Mouse (Mus musculus) MEL (cell line): ENCODE data around the gene Gm26602. TPM values are rescaled to one million over a fixed set of nuclear protein-coding genes. Genes with fewer than 3 reads are reported as not detected.
A peak's percentile ranks its signal among the peaks of the same experiment; 100 is the strongest.

ENCODE experiments used
- DNase-seq: peaks from one replicate; pipeline ENCODE4 v3.0.0; 2011; ENCODE audit warnings: low read depth, low spot score
- H3K27ac ChIP-seq: 2 replicates; pipeline ENCODE4 v1.5.1; 2012; ENCODE audit warnings: low read depth, mild to moderate bottlenecking, control low read depth, low read length, moderate library complexity; ENCODE audit not compliant: control insufficient read depth
- H3K27me3 ChIP-seq, 2 experiments: fragments of 150-350 bp in 1 of 2; sonication (generic) in 1 of 2; 2 replicates each; pipeline ENCODE4 v1.6.1; 2012; ENCODE audit warnings: low read length in 2 of 2, mild to moderate bottlenecking in 2 of 2, improper control_type of control experiment in 1 of 2, moderate library complexity in 1 of 2; ENCODE audit not compliant: insufficient read depth in 2 of 2, control insufficient read depth in 1 of 2
- H3K36me3 ChIP-seq, 2 experiments: 2 replicates each; pipeline ENCODE4 v1.6.1; 2012 to 2014; ENCODE audit warnings: low read length in 2 of 2, improper control_type of control experiment in 1 of 2, inconsistent platforms in 1 of 2, mild to moderate bottlenecking in 1 of 2; ENCODE audit not compliant: insufficient read depth in 2 of 2, control insufficient read depth in 1 of 2
- H3K4me1 ChIP-seq, 2 experiments: fragments of 150-350 bp in 1 of 2; sonication (generic) in 1 of 2; 2 replicates each; pipeline ENCODE4 v1.6.1; 2012; ENCODE audit warnings: low read length in 2 of 2, improper control_type of control experiment in 1 of 2, mild to moderate bottlenecking in 1 of 2; ENCODE audit not compliant: insufficient read depth in 2 of 2, control insufficient read depth in 1 of 2
- H3K4me3 ChIP-seq, 2 experiments: fragments of 150-350 bp in 1 of 2; sonication (generic) in 1 of 2; 2 replicates each; pipeline ENCODE4 v1.5.1; 2012; ENCODE audit warnings: low read depth in 2 of 2, low read length in 2 of 2, mild to moderate bottlenecking in 2 of 2, moderate library complexity in 2 of 2, control low read depth in 1 of 2, improper control_type of control experiment in 1 of 2; ENCODE audit not compliant: control insufficient read depth in 1 of 2, insufficient read depth in 1 of 2
- H3K79me2 ChIP-seq: 2 replicates; pipeline ENCODE4 v1.6.1; 2012; ENCODE audit warnings: mild to moderate bottlenecking, low read length, moderate library complexity; ENCODE audit not compliant: control insufficient read depth, poor library complexity, insufficient read depth
- H3K9ac ChIP-seq: 2 replicates; pipeline ENCODE4 v1.6.1; 2012; ENCODE audit warnings: low read depth, mild to moderate bottlenecking, control low read depth, low read length, moderate library complexity; ENCODE audit not compliant: control insufficient read depth, poor library complexity, severe bottlenecking
- H3K9me3 ChIP-seq: fragments of 150-350 bp; sonication (generic); replicated peaks from 2 replicates; pipeline ENCODE4 v1.6.1; 2012; ENCODE audit warnings: mild to moderate bottlenecking, low read length, improper control_type of control experiment, moderate library complexity; ENCODE audit not compliant: insufficient read depth
- BHLHE40 ChIP-seq: IDR thresholded peaks from 2 replicates; pipeline ENCODE4 v1.6.1; 2012; ENCODE audit warnings: low read depth, mild to moderate bottlenecking, inconsistent platforms, low read length, improper control_type of control experiment, borderline replicate concordance
- CHD1 ChIP-seq: IDR thresholded peaks from 2 replicates; pipeline ENCODE4 v1.6.1; 2012; ENCODE audit warnings: low read depth, mild to moderate bottlenecking, inconsistent platforms, low read length, improper control_type of control experiment
- ETS1 ChIP-seq: IDR thresholded peaks from 2 replicates; pipeline ENCODE4 v1.6.1; 2012; ENCODE audit warnings: low read depth, mild to moderate bottlenecking, inconsistent platforms, low read length, improper control_type of control experiment, moderate library complexity
- GABPA ChIP-seq: IDR thresholded peaks from 2 replicates; pipeline ENCODE4 v1.6.1; 2012; ENCODE audit warnings: low read depth, mild to moderate bottlenecking, inconsistent platforms, low read length, improper control_type of control experiment, moderate library complexity
- HCFC1 ChIP-seq: IDR thresholded peaks from 2 replicates; pipeline ENCODE4 v1.6.1; 2012; ENCODE audit warnings: low read depth, mild to moderate bottlenecking, inconsistent platforms, low read length, improper control_type of control experiment, moderate library complexity
- MAFK ChIP-seq: IDR thresholded peaks from 2 replicates; pipeline ENCODE4 v1.6.1; 2011; ENCODE audit warnings: low read depth, mild to moderate bottlenecking, low read length, improper control_type of control experiment, borderline replicate concordance
- MAX ChIP-seq: IDR thresholded peaks from 2 replicates; pipeline ENCODE4 v1.6.1; 2011; ENCODE audit warnings: low read length, improper control_type of control experiment
- MEF2A ChIP-seq: IDR thresholded peaks from 2 replicates; pipeline ENCODE4 v1.6.1; 2014; ENCODE audit warnings: low read depth, mild to moderate bottlenecking, inconsistent platforms, low read length, improper control_type of control experiment; ENCODE audit not compliant: poor library complexity, insufficient replicate concordance, severe bottlenecking; ENCODE audit errors: extremely low read depth
- MXI1 ChIP-seq: IDR thresholded peaks from 2 replicates; pipeline ENCODE4 v1.6.1; 2011; ENCODE audit warnings: mild to moderate bottlenecking, low read depth, low read length, improper control_type of control experiment
- MYC ChIP-seq: IDR thresholded peaks from 2 replicates; pipeline ENCODE4 v1.6.1; 2011; ENCODE audit warnings: low read depth, mild to moderate bottlenecking, low read length, improper control_type of control experiment, moderate library complexity
- POLR2AphosphoS2 ChIP-seq: IDR thresholded peaks from 2 replicates; pipeline ENCODE4 v1.6.1; 2011; ENCODE audit warnings: low read length, improper control_type of control experiment
- POLR2AphosphoS5 ChIP-seq: IDR thresholded peaks from 2 replicates; pipeline ENCODE4 v1.6.1; 2012; ENCODE audit warnings: low read depth, borderline replicate concordance, mild to moderate bottlenecking, inconsistent platforms, low read length, moderate library complexity, mixed read lengths
- RAD21 ChIP-seq: IDR thresholded peaks from 2 replicates; pipeline ENCODE4 v1.6.1; 2011; ENCODE audit warnings: mild to moderate bottlenecking, low read depth, low read length, improper control_type of control experiment
- RCOR1 ChIP-seq: IDR thresholded peaks from 2 replicates; pipeline ENCODE4 v1.6.1; 2012; ENCODE audit warnings: low read depth, mild to moderate bottlenecking, inconsistent platforms, low read length, improper control_type of control experiment
- SIN3A ChIP-seq: IDR thresholded peaks from 2 replicates; pipeline ENCODE4 v1.6.1; 2012; ENCODE audit warnings: low read length, improper control_type of control experiment, inconsistent platforms
- SMC3 ChIP-seq: IDR thresholded peaks from 2 replicates; pipeline ENCODE4 v1.6.1; 2011; ENCODE audit warnings: low read depth, low read length, improper control_type of control experiment
- TAL1 ChIP-seq: IDR thresholded peaks from 2 replicates; pipeline ENCODE4 v1.6.1; 2012; ENCODE audit warnings: mild to moderate bottlenecking, inconsistent platforms, low read length, moderate library complexity, mixed read lengths
- USF2 ChIP-seq, 2 experiments: IDR thresholded peaks; 2 replicates each; pipeline ENCODE4 v1.6.1; 2011 to 2012; ENCODE audit warnings: improper control_type of control experiment in 2 of 2, low read length in 2 of 2, borderline replicate concordance in 1 of 2, inconsistent platforms in 1 of 2, low read depth in 1 of 2, mild to moderate bottlenecking in 1 of 2; ENCODE audit not compliant: insufficient read depth in 1 of 2
- ZC3H11A ChIP-seq: IDR thresholded peaks from 2 replicates; pipeline ENCODE4 v1.6.1; 2012; ENCODE audit warnings: low read depth, mild to moderate bottlenecking, inconsistent platforms, low read length, improper control_type of control experiment
- polyA plus RNA-seq, 2 experiments: library from polyadenylated mRNA; stranded (reverse) in 1 of 2; unstranded in 1 of 2; fragments of >175 nt in 1 of 2; fragments of >200 nt in 1 of 2; gene quantifications; 2 replicates each; pipeline versions ENCODE4 v1.2.1 to v1.2.4; 2012; ENCODE audit warnings: low replicate concordance in 2 of 2, low read depth in 1 of 2; ENCODE audit not compliant: insufficient read length in 2 of 2, insufficient read depth in 1 of 2, missing spikeins in 1 of 2
- total RNA-seq: library from RNA; depleted of rRNA; stranded (reverse); fragments of 300-350 nt; gene quantifications from 2 replicates; pipeline ENCODE4 v1.2.3, GENCODE M21; 2012

Gm26602 gene
- total and polyA plus RNA-seq, 3 experiments: 4.5 to 10.2 TPM; not detected in 1

DNA sequence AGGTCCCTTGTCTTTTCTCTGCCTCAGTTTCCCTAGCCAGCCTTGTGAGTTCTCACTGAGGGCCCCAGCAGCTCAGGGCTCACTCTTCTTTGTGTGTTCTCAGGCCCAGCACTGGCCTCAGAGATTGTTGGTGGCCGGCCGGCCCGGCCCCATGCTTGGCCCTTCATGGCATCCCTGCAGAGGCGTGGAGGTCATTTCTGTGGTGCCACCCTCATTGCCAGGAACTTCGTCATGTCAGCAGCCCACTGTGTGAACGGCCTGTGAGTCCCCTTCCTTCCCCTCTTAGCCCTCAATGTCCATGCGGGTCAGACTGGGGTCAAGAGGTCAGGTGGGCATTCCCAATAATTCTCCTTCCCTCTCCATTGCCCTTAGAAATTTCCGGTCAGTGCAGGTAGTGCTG lies 24.0 kb upstream of the Gm26602 start:
- Histone ChIP-seq H3K27me3 (no peaks in the 10 kb centered on the region), H3K9me3 (no peaks in the 10 kb centered on the region), H3K27ac (no peak overlapping the region), H3K9ac (no peak overlapping the region), H3K36me3 (peaks cover 0 to 6% of the 10 kb centered on the region in 2 experiments; a peak in 2 of 4 replicates), H3K79me2 (no peaks in the 10 kb centered on the region), H3K4me3 (no peak overlapping the region), H3K4me1 (peaks cover 5 to 19% of the 10 kb centered on the region in 2 experiments; a peak in 3 of 4 replicates)
- DNase-seq: no peak
- TF ChIP-seq ZC3H11A (no peak), MEF2A (no peak), MAFK (no peak), HCFC1 (no peak), CHD1 (no peak), POLR2AphosphoS2 (no peak), BHLHE40 (no peak), TAL1 (no peak), GABPA (no peak), POLR2AphosphoS5 (no peak), MXI1 (no peak), SMC3 (no peak), MAX (no peak), SIN3A (no peak), USF2 (IDR thresholded peaks at IDR 0.05; ENCODE audit: borderline replicate concordance in 1 of 2, insufficient read depth in 1 of 2, low read depth in 1 of 2, low read length in 2 of 2) (no peak), RCOR1 (no peak), MYC (no peak)

GRCm38 (mm10) chr10:79889386-79889785 lies 21.3 kb upstream of the Gm26602 start:
- Histone ChIP-seq H3K9me3 (no peaks in the 10 kb centered on the region), H3K27ac (no peak overlapping the region), H3K4me1 (peaks cover 0 to 2% of the 10 kb centered on the region in 2 experiments; a peak in 1 of 4 replicates), H3K27me3 (no peaks in the 10 kb centered on the region), H3K79me2 (no peaks in the 10 kb centered on the region), H3K36me3 (no peaks in the 10 kb centered on the region), H3K4me3 (no peak overlapping the region), H3K9ac (no peak overlapping the region)
- TF ChIP-seq RAD21 (no peak), POLR2AphosphoS5 (no peak), RCOR1 (peak; percentile 82), ETS1 (no peak)
- peak; percentile 87 for DNase-seq
